Mouse (Mus musculus) liver, embryonic 14.5 days (tissue): ENCODE data around the gene Pla2g3. TPM values are rescaled to one million over a fixed set of nuclear protein-coding genes. Genes with fewer than 3 reads are reported as not detected.

ENCODE experiments used
- ATAC-seq: fragments of 200-750 bp; cut with Nextera tagmentation; 2 replicates; pipeline ENCODE4 v1.8.0; 2017; ENCODE audit warnings: moderate number of reproducible peaks, mild to moderate bottlenecking, moderate library complexity; ENCODE audit not compliant: insufficient read depth
- DNase-seq, 3 experiments: peaks; one replicate each; pipeline ENCODE4 v3.0.0-alpha.2; 2012 to 2013; ENCODE audit warnings: low read depth in 3 of 3, low spot score in 3 of 3
- H3K27ac ChIP-seq: fragments of 300-500 bp; sonication (generic); 2 replicates; pipeline ENCODE4 v1.5.1; 2014; ENCODE audit warnings: moderate library complexity, mild to moderate bottlenecking, control low read depth, inconsistent platforms
- H3K27me3 ChIP-seq: fragments of 300-500 bp; sonication (generic); 2 replicates; pipeline ENCODE4 v1.6.1; 2014; ENCODE audit warnings: mild to moderate bottlenecking, low read length, moderate library complexity; ENCODE audit not compliant: control insufficient read depth, insufficient read depth
- H3K36me3 ChIP-seq: fragments of 300-500 bp; sonication (generic); replicated peaks from 2 replicates; pipeline ENCODE4 v1.6.1; 2014; ENCODE audit warnings: low read depth; ENCODE audit not compliant: control insufficient read depth, insufficient read depth
- H3K4me1 ChIP-seq, 2 experiments: fragments of 200-500 bp in 1 of 2; fragments of 300-500 bp in 1 of 2; sonication (generic) in 1 of 2; replicated peaks; 2 replicates each; pipeline ENCODE4 v1.6.1; 2012 to 2014; ENCODE audit warnings: antibody characterized with exemption in 1 of 2, inconsistent platforms in 1 of 2, low read length in 1 of 2; ENCODE audit not compliant: control insufficient read depth in 2 of 2, insufficient read depth in 2 of 2
- H3K4me2 ChIP-seq: fragments of 300-500 bp; sonication (generic); 2 replicates; pipeline ENCODE4 v1.6.1; 2014; ENCODE audit warnings: low read depth, mild to moderate bottlenecking, control low read depth, moderate library complexity
- H3K4me3 ChIP-seq, 2 experiments: fragments of 200-500 bp in 1 of 2; fragments of 300-500 bp in 1 of 2; sonication (generic) in 1 of 2; 2 replicates each; pipeline ENCODE4 v1.5.1; 2012 to 2014; ENCODE audit warnings: low read depth in 2 of 2, low read length in 2 of 2, mild to moderate bottlenecking in 2 of 2, control low read depth in 1 of 2, inconsistent platforms in 1 of 2, moderate library complexity in 1 of 2; ENCODE audit not compliant: insufficient read depth in 1 of 2
- H3K9ac ChIP-seq: fragments of 300-500 bp; sonication (generic); replicated peaks from 2 replicates; pipeline ENCODE4 v1.6.1; 2014; ENCODE audit warnings: mild to moderate bottlenecking, control low read depth, moderate library complexity
- H3K9me3 ChIP-seq: fragments of 300-500 bp; sonication (generic); 2 replicates; pipeline ENCODE4 v1.6.1; 2016; ENCODE audit warnings: low read length, mixed read lengths; ENCODE audit not compliant: control insufficient read depth
- CTCF ChIP-seq: IDR thresholded peaks from 2 replicates; pipeline ENCODE4 v1.5.1; 2016; ENCODE audit warnings: antibody characterized with exemption, low read depth, control low read depth
- EP300 ChIP-seq: IDR thresholded peaks from 2 replicates; pipeline ENCODE4 v1.6.1; 2016; ENCODE audit warnings: antibody characterized with exemption, low read depth
- WGBS: fragments of 180-500 bp; shearing (Covaris S2); extraction: QIAGEN DNeasy Blood & Tissue Kit; methylation state at CpG from one replicate; pipeline ENCODE4 v1.1.7; 2014; ENCODE audit not compliant: insufficient replicate concordance; 5-methylcytosine and 5-hydroxymethylcytosine counted together
- polyA plus RNA-seq, 2 experiments: library from polyadenylated mRNA; depleted of rRNA in 1 of 2; stranded (reverse) in 1 of 2; unstranded in 1 of 2; fragments of >200 nt; fragmentation: Nextera tagmentation in 1 of 2; extraction: Ambion mirVana in 1 of 2; gene quantifications; 2 replicates each; pipeline versions ENCODE4 v1.2.1 to v1.2.3; 2012 to 2014

Pla2g3 gene
- polyA plus RNA-seq, 2 experiments = 0.04 to 0.06 TPM

DNA sequence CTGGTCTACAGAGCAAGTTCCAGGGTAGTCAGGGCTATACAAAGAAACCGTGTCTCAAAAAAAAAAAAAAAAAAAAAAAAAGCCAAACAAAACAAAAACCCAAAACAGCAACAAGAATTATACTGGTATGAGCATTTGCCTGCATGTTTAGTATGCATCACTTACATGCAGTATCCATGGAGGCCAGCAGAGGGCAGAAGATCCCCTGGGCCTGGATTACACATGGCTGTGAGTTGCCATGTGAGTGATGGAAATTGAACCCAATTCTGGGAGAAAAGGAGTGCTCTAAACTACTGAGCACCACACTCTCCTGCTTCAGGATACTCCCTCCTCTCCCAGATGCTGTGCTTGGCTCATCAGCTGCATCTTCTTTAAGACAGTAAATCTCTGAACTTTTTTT, 31.7 kb upstream of the Pla2g3 start:
- H3K4me3 ChIP-seq = no peak overlapping the region
- no peaks in the 10 kb centered on the region for H3K9me3 ChIP-seq
- no peaks in the 10 kb centered on the region for H3K27me3 ChIP-seq
- whole genome bisulfite sequencing = 9% methylated on average over 1 of the region's 1 CpGs
- DNase-seq = peak in 1 of 3 experiments; percentile 34
- no peak overlapping the region for H3K4me2 ChIP-seq
- no peak overlapping the region for H3K9ac ChIP-seq
- TF ChIP-seq EP300 (no peak), CTCF (peak; percentile 91)
- no peak for ATAC-seq
- H3K4me1 ChIP-seq = peaks cover 0 to 14% of the 10 kb centered on the region in 2 experiments; a peak in 3 of 4 replicates
- H3K27ac ChIP-seq = no peak overlapping the region
- H3K36me3 ChIP-seq = no peaks in the 10 kb centered on the region

GRCm38 (mm10) chr11:3458428-3459104, 29.5 kb upstream of the Pla2g3 start:
- WGBS = 68% methylated on average over 13 of the region's 13 CpGs
- no peak overlapping the region for H3K9ac ChIP-seq
- DNase-seq = no peak

DNA sequence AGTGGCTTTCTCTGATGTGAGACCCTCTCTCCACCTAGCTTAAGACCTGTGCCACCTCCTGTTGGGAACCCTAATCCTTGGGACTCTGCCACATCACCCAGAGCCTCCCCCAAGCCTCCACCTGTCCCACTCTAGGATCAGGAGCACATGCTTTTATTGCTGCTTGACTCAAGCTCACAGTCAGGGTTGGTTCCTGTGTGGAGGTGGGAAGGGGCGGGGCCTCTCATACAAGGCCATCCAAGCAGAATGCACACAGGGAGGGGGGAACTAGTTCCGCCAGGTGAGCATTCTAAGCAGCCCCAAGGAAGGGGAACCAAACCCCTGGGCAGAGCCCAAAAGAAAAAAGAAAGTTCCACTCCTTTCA, 29.0 kb upstream of the Pla2g3 start:
- DNase-seq = no peak
- TF ChIP-seq EP300 (no peak), CTCF (no peak)
- 40% methylated on average over 2 of the region's 2 CpGs for WGBS
- no peak overlapping the region for H3K9ac ChIP-seq
- no peak overlapping the region for H3K4me2 ChIP-seq
- no peak overlapping the region for H3K4me3 ChIP-seq
- ATAC-seq = no peak
- H3K36me3 ChIP-seq = no peaks in the 10 kb centered on the region
- peaks cover 0 to 6% of the 10 kb centered on the region in 2 experiments; a peak in 2 of 4 replicates for H3K4me1 ChIP-seq
- H3K9me3 ChIP-seq = no peaks in the 10 kb centered on the region
- no peaks in the 10 kb centered on the region for H3K27me3 ChIP-seq
- no peak overlapping the region for H3K27ac ChIP-seq

More at GRCm38 (mm10) chr11:3458428-3459104, 29.5 kb upstream of the Pla2g3 start:
- TF ChIP-seq EP300 (no peak), CTCF (no peak)
- H3K9me3 ChIP-seq = no peaks in the 10 kb centered on the region
- no peaks in the 10 kb centered on the region for H3K27me3 ChIP-seq
- H3K27ac ChIP-seq = no peak overlapping the region
- H3K4me3 ChIP-seq = no peak overlapping the region
- peaks cover 0 to 6% of the 10 kb centered on the region in 2 experiments; a peak in 2 of 4 replicates for H3K4me1 ChIP-seq
- peak; percentile 63 for ATAC-seq
- H3K36me3 ChIP-seq = no peaks in the 10 kb centered on the region
- no peak overlapping the region; the same call in 1 of the 2 replicates for H3K4me2 ChIP-seq

DNA sequence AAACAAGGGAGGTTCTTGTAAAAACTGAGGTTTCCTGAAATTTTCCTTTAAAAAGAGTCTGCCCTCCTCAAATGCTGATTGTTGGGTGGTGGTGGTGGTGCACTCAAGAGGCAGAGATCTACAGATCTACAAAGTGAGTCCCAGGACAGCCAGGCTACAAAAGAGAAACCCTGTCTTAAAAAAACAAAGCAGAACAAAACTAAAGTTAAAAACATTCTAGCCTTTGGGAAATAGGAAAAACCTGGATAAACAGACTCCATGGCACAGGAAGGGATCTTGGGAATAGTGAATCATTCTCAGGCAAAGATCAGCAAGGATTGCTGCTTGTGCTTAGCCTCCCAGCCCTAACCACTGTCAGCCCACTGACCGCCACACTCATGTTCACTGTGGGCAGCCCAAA, 25.2 kb upstream of the Pla2g3 start:
- Histone ChIP-seq H3K36me3 (no peaks in the 10 kb centered on the region), H3K27ac (no peak overlapping the region), H3K9ac (no peak overlapping the region), H3K27me3 (no peaks in the 10 kb centered on the region), H3K4me2 (no peak overlapping the region), H3K4me3 (no peak overlapping the region), H3K9me3 (no peaks in the 10 kb centered on the region), H3K4me1 (peaks cover 0 to under 1% of the 10 kb centered on the region in 2 experiments; a peak in 2 of 4 replicates)
- TF ChIP-seq EP300 (no peak), CTCF (no peak)
- DNase-seq (no peak), ATAC-seq (no peak)
- WGBS = 84% methylated on average over 1 of the region's 1 CpGs

GRCm38 (mm10) chr11:3471448-3471850, 16.6 kb upstream of the Pla2g3 start:
- H3K4me2 ChIP-seq = no peak overlapping the region
- H3K27me3 ChIP-seq = no peaks in the 10 kb centered on the region
- no peaks in the 10 kb centered on the region for H3K9me3 ChIP-seq
- ATAC-seq (no peak), DNase-seq (no peak)
- no peaks in the 10 kb centered on the region for H3K4me1 ChIP-seq
- H3K9ac ChIP-seq = no peak overlapping the region
- H3K27ac ChIP-seq = no peak overlapping the region
- no peaks in the 10 kb centered on the region for H3K36me3 ChIP-seq
- no peak overlapping the region for H3K4me3 ChIP-seq
- TF ChIP-seq EP300 (no peak), CTCF (no peak)
- 29% methylated on average over 11 of the region's 11 CpGs for WGBS
